Mouse (Mus musculus) heart, adult 2 months (tissue): ENCODE results near the gene Tectb.

Source experiments
- CTCF ChIP-seq: fragments of 200-600 bp; IDR thresholded peaks from 2 replicates; pipeline ENCODE4 v1.8.1; 2022; ENCODE audit warnings: antibody characterized with exemption, mild to moderate bottlenecking, moderate library complexity
- EP300 ChIP-seq: fragments of 200-500 bp; IDR thresholded peaks from 2 replicates; pipeline ENCODE4 v1.6.1; 2011; ENCODE audit warnings: low read depth, low read length, control low read depth; ENCODE audit not compliant: insufficient read depth
- POLR2A ChIP-seq: fragments of 200-500 bp; IDR thresholded peaks from 2 replicates; pipeline ENCODE4 v1.6.1; 2011; ENCODE audit warnings: mild to moderate bottlenecking, low read depth, low read length, control low read depth; ENCODE audit not compliant: insufficient read depth

DNA sequence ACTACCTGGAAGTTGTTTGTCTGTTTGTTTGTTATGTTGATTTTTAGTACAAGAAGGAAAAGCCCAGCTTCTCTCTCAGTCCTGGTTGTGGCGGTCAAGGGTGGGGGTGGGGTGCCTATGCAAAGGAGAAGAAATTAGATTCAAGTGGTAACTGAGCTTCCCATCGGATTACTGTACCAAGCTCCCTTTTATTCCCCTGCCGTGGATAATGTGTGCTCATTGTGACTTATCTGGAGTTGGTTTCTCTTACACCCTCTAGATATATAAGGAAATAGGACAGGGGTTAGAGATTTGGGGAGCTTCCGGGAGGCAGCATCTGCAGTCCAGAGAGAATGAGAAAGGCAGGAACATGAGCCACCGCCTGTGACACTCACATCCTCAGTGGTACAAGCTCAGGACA is at the start of gene Tectb:
- TF ChIP-seq POLR2A (no peak), EP300 (no peak), CTCF (no peak)
